Mouse (Mus musculus) adrenal gland, adult 2 months (tissue): Measurements from ENCODE around the gene Arhgef28. TPM values are rescaled to one million over a fixed set of nuclear protein-coding genes. Genes with fewer than 3 reads are reported as not detected.

Experiments
- DNase-seq: peaks from one replicate; pipeline ENCODE4 v3.0.0; 2021
- long read RNA-seq: library from polyadenylated mRNA; stranded (forward); transcript quantifications from one replicate; pipeline ENCODE4 v2.0.0, GENCODE M21; 2021
- polyA plus RNA-seq: library from polyadenylated mRNA; depleted of rRNA; stranded (reverse); fragments of >200 nt; gene quantifications from 2 replicates; pipeline ENCODE4 v1.2.3, GENCODE M21; 2012; rRNA removed
- total RNA-seq, 2 experiments: library from RNA; stranded (reverse); gene quantifications; 2 replicates each; pipeline ENCODE4 v1.2.3; 2021

Arhgef28 gene
- total RNA-seq: 10 to 100 TPM; 14.2 to 23.9 TPM
- 4.0 and 5.3 TPM in 2 replicates for polyA plus RNA-seq
- long read RNA-seq, full-length matches to known transcripts: 3 of 13 reads
- long read RNA-seq, partial matches to known transcripts: 3 of 13 reads
- long read RNA-seq, other reads (novel, unspliced or antisense): 7 of 13 reads

- peak; percentile 88 for DNase-seq
Measured at GRCm38 (mm10) chr13:98205771-98206545, at the start of gene Arhgef28. Gene Arhgef28 (minus strand): TSS chr13:98206439.

- no peak for DNase-seq
Measured at GRCm38 (mm10) chr13:98254921-98255320, 48.7 kb upstream of the Arhgef28 start.

GRCm38 (mm10) chr13:98249594-98249993 lies 43.4 kb upstream of the Arhgef28 start:
- no peak for DNase-seq

GRCm38 (mm10) chr13:98245386-98245785 lies 39.1 kb upstream of the Arhgef28 start:
- DNase-seq: no peak

- peak; percentile 32 for DNase-seq
Measured at GRCm38 (mm10) chr13:98244571-98245350, 38.5 kb upstream of the Arhgef28 start.

GRCm38 (mm10) chr13:98241531-98242282 lies 35.5 kb upstream of the Arhgef28 start:
- DNase-seq: peak; percentile 76

- DNase-seq: peak; percentile 59
Measured at GRCm38 (mm10) chr13:98239978-98240641, 33.9 kb upstream of the Arhgef28 start.

GRCm38 (mm10) chr13:98235451-98235850 lies 29.2 kb upstream of the Arhgef28 start:
- DNase-seq: no peak

- DNase-seq: no peak
Measured at GRCm38 (mm10) chr13:98230511-98230910, 24.3 kb upstream of the Arhgef28 start.

- DNase-seq: no peak
Measured at GRCm38 (mm10) chr13:98226225-98226624, 20.0 kb upstream of the Arhgef28 start.

GRCm38 (mm10) chr13:98222848-98223247 lies 16.6 kb upstream of the Arhgef28 start:
- peak; percentile 27 for DNase-seq

- DNase-seq: no peak
Measured at GRCm38 (mm10) chr13:98210137-98210536, 3.9 kb upstream of the Arhgef28 start.

- DNase-seq: no peak
Measured at GRCm38 (mm10) chr13:98208842-98209241, 2.6 kb upstream of the Arhgef28 start.

GRCm38 (mm10) chr13:98206546-98206870 lies 269 bp upstream of the Arhgef28 start:
- no peak for DNase-seq

GRCm38 (mm10) chr13:98205111-98205510 lies 1.1 kb downstream of the Arhgef28 start:
- no peak for DNase-seq

- DNase-seq: no peak
Measured at GRCm38 (mm10) chr13:98204371-98204770, 1.9 kb downstream of the Arhgef28 start.

- peak; percentile 26 for DNase-seq
Measured at GRCm38 (mm10) chr13:98201436-98201835, 4.8 kb downstream of the Arhgef28 start.

GRCm38 (mm10) chr13:98192596-98192995 lies 13.6 kb downstream of the Arhgef28 start:
- no peak for DNase-seq

- no peak for DNase-seq
Measured at GRCm38 (mm10) chr13:98188500-98188899, 17.7 kb downstream of the Arhgef28 start.

- DNase-seq: no peak
Measured at GRCm38 (mm10) chr13:98187904-98188303, 18.3 kb downstream of the Arhgef28 start.

GRCm38 (mm10) chr13:98186179-98186578 lies 20.1 kb downstream of the Arhgef28 start:
- DNase-seq: no peak

GRCm38 (mm10) chr13:98184632-98185031 lies 21.6 kb downstream of the Arhgef28 start:
- DNase-seq: no peak
